Mouse (Mus musculus) heart, adult 2 months (tissue): ENCODE results near the gene Bmp6. TPM values are rescaled to one million over a fixed set of nuclear protein-coding genes. Genes with fewer than 3 reads are reported as not detected.

Experiments used
- DNase-seq, 2 experiments: peaks; one replicate each; pipeline ENCODE4 v3.0.0; 2021
- H3K27ac ChIP-seq: fragments of 200-600 bp; 2 replicates; pipeline ENCODE4 v1.8.1; 2022
- H3K27me3 ChIP-seq: fragments of 200-500 bp; 2 replicates; pipeline ENCODE4 v1.6.1; 2012; ENCODE audit warnings: mild to moderate bottlenecking, low read length, inconsistent platforms, mixed read lengths; ENCODE audit not compliant: control insufficient read depth, insufficient read depth
- H3K36me3 ChIP-seq: fragments of 200-500 bp; 2 replicates; pipeline ENCODE4 v1.6.1; 2012; ENCODE audit warnings: low read length, inconsistent platforms; ENCODE audit not compliant: control insufficient read depth, insufficient read depth
- H3K4me1 ChIP-seq: fragments of 200-500 bp; 2 replicates; pipeline ENCODE4 v1.6.1; 2011; ENCODE audit warnings: low read length; ENCODE audit not compliant: control insufficient read depth, insufficient read depth
- H3K4me3 ChIP-seq: fragments of 200-600 bp; 2 replicates; pipeline ENCODE4 v1.8.1; 2022
- H3K79me2 ChIP-seq: fragments of 200-500 bp; replicated peaks from 2 replicates; pipeline ENCODE4 v1.6.1; 2012; ENCODE audit warnings: mild to moderate bottlenecking, inconsistent platforms, low read length, moderate library complexity, mixed read lengths; ENCODE audit not compliant: control insufficient read depth, insufficient read depth
- H3K9ac ChIP-seq: fragments of 200-500 bp; 2 replicates; pipeline ENCODE4 v1.6.1; 2012; ENCODE audit warnings: low read depth, mild to moderate bottlenecking, control low read depth, inconsistent platforms, low read length, mixed read lengths
- CTCF ChIP-seq: fragments of 200-600 bp; IDR thresholded peaks from 2 replicates; pipeline ENCODE4 v1.8.1; 2022; ENCODE audit warnings: antibody characterized with exemption, mild to moderate bottlenecking, moderate library complexity
- EP300 ChIP-seq: fragments of 200-500 bp; IDR thresholded peaks from 2 replicates; pipeline ENCODE4 v1.6.1; 2011; ENCODE audit warnings: low read depth, low read length, control low read depth; ENCODE audit not compliant: insufficient read depth
- POLR2A ChIP-seq: fragments of 200-500 bp; IDR thresholded peaks from 2 replicates; pipeline ENCODE4 v1.6.1; 2011; ENCODE audit warnings: mild to moderate bottlenecking, low read depth, low read length, control low read depth; ENCODE audit not compliant: insufficient read depth
- WGBS: fragments of 180-500 bp; shearing (Covaris S2); methylation state at CpG from one replicate; pipeline ENCODE4 v1.1.7; 2018; 5-methylcytosine and 5-hydroxymethylcytosine counted together
- intact Hi-C: fragments of 180-260 bp; cut with DNase I; formaldehyde crosslinking; loops from one replicate; pipeline ENCODE4 v1.15.1; 2025
- polyA plus RNA-seq: library from polyadenylated mRNA; depleted of rRNA; stranded (reverse); fragments of >200 nt; gene quantifications from 2 replicates; pipeline ENCODE4 v1.2.3, GENCODE M21; 2012
- total RNA-seq, 2 experiments: library from RNA; stranded (reverse); gene quantifications; 2 replicates each; pipeline ENCODE4 v1.2.3; 2021

Gene Bmp6
- total and polyA plus RNA-seq, 3 experiments: 19.3 to 28.8 (median 23.0) TPM

DNA sequence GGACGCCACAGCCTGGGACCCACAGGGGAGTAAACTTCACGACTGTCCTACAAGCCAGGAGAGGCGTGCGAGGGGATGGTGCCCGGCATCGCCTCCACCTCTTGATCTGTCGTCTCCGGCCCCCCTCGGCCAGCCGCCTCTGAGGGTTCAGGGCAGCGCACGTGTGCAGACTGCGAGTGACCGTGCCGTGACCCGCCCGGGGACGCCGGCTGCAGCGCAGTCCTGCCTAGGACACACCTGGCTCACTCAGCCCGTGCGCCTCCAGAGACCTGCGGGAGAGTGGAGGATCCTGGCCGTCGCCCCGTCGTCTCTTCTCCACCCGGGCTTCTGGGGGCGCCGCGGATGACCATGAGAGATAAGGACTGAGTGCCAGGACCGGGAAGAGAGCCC, 519 bp downstream of the Bmp6 start:
- peak overlapping the region; percentile 74 for H3K27ac ChIP-seq
- intact Hi-C loops: loop anchor here (5.0 kb wide), 1 partner anchor 182 kb away; the partner anchor contains the start of gene Txndc5

DNA sequence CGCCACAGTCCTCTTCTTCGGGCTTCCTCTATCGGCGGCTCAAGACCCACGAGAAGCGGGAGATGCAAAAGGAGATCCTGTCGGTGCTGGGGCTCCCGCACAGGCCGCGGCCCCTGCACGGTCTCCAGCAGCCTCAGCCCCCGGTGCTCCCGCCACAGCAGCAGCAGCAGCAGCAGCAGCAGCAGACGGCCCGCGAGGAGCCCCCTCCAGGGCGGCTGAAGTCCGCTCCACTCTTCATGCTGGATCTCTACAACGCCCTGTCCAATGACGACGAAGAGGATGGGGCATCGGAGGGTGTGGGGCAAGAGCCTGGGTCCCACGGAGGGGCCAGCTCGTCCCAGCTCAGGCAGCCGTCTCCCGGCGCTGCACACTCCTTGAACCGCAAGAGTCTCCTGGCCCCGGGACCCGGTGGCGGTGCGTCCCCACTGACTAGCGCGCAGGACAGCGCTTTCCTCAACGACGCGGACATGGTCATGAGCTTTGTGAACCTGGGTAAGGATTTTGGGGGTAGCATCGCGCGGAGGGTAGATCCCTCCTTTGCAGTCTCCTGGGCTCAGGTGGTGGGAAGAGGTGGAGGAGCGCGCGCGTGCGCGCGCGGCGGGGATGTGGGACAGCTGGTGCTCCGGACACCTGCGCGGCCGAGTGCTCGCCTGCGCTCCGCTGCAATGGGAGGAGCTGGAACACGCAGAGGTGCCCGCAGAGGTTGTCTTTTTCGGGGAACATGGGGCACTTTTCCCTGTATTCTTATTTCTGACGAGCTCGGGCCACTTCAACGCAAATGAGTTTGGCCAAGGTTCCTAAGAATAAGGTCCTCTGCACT, 1.4 kb downstream of the Bmp6 start:
- peak; percentile 40 to 68 for DNase-seq
- Histone ChIP-seq H3K27me3 (peaks cover 6% of the 10 kb centered on the region), H3K36me3 (peaks cover 2% of the 10 kb centered on the region), H3K4me3 (peak overlapping the region; percentile 77), H3K79me2 (no peaks in the 10 kb centered on the region; the same call in 1 of the 2 replicates), H3K9ac (peak overlapping the region; percentile 76), H3K27ac (peak overlapping the region; percentile 74), H3K4me1 (peaks cover 6% of the 10 kb centered on the region)
- WGBS: under 1% methylated on average over 62 of the region's 63 CpGs
- intact Hi-C loops: loop anchor here (1.0 to 5.0 kb wide), 2 partner anchors 92 to 181 kb away; partner anchors contain the start of gene Txndc5
- TF ChIP-seq EP300: no peak
- no peak for TF ChIP-seq POLR2A
- TF ChIP-seq CTCF: no peak

More for the DNA sequence above, 519 bp downstream of the Bmp6 start:
- Histone ChIP-seq H3K27me3 (peaks cover 6% of the 10 kb centered on the region), H3K79me2 (no peaks in the 10 kb centered on the region; the same call in 1 of the 2 replicates), H3K4me3 (peak overlapping the region; percentile 77), H3K4me1 (peaks cover 5% of the 10 kb centered on the region), H3K36me3 (peaks cover 2% of the 10 kb centered on the region; the same call in 1 of the 2 replicates), H3K9ac (peak overlapping the region; percentile 76)
- DNase-seq: peak; percentile 45 to 56
- under 1% methylated on average over 32 of the region's 32 CpGs for WGBS
- TF ChIP-seq POLR2A (no peak), EP300 (no peak), CTCF (no peak)

DNA sequence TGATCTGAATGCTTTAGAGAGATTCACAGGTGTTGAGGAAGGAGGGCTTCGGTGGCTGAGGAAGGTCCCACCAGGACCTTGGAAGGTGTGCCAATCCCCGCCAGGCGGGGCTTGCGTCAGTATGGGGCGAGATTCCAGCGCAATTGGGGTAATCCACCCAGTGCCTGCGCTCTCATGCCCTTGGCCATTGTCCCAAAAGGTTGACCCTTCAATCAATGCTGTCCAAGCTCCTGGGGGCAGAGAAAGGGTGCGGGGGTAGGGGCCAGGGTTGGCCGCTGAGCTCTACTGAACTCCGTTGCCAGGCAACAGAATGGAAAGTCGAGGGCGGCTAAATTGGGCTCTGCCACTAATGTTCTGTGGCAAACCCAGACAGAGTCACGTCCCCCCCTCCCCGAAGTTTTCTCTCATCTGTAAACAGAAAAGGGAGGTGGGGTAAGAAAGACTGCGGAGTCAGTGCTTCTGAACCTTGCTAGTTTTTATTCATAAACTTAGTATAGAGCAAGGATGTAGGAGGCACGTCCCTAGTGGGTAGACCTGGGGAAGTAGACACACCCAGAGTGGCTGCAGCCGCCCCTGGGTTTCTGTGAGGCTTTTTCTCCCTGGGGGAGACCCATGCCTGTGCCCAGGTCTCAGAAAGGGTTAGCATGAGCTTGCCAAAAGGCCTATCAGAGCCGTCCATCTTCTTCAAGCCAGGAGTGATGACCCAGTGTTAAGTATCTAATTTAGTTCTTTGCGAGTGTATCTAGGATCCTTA, 2.3 kb downstream of the Bmp6 start:
- DNase-seq: peak; percentile 34 to 64
- Histone ChIP-seq H3K27me3 (peaks cover 6% of the 10 kb centered on the region), H3K9ac (peak overlapping the region; percentile 76), H3K27ac (peak overlapping the region; percentile 74), H3K79me2 (no peaks in the 10 kb centered on the region; the same call in 1 of the 2 replicates), H3K36me3 (peaks cover 7% of the 10 kb centered on the region), H3K4me1 (peaks cover 11% of the 10 kb centered on the region), H3K4me3 (peak overlapping the region; percentile 77)
- 16% methylated on average over 19 of the region's 19 CpGs for WGBS
- intact Hi-C loops: loop anchor here (5.0 kb wide), 1 partner anchor 180 kb away; the partner anchor contains the start of gene Txndc5
- TF ChIP-seq POLR2A: no peak
- no peak for TF ChIP-seq CTCF
- no peak for TF ChIP-seq EP300

DNA sequence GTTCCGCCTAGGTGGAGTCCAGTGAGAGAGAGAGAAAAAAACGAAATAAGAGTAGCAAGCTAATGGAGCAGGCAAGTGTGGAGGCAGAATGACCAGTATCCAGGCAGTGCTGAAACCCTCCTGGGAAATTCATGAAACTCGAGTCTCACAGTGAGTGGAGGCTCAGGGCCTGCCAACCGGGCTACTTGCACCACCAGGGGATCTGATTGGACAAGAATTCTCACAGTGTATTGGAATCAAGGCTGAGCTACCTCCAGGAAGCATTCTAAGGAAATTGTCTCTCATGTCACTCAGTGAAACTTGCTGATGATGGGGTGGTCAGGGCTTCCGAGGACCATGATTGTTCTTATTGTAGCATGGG, 2.8 kb downstream of the Bmp6 start:
- WGBS: 50% methylated on average over 5 of the region's 5 CpGs
- TF ChIP-seq CTCF: 0 out of 2 replicates have a peak, but pooled peaks have one; percentile 4
- TF ChIP-seq POLR2A: no peak
- peaks cover 7% of the 10 kb centered on the region for H3K36me3 ChIP-seq
- peak overlapping the region; percentile 77 for H3K4me3 ChIP-seq
- H3K27ac ChIP-seq: peak overlapping the region; percentile 74
- H3K27me3 ChIP-seq: peaks cover 6% of the 10 kb centered on the region
- intact Hi-C loops: loop anchor here (5.0 kb wide), 1 partner anchor 180 kb away; the partner anchor contains the start of gene Txndc5
- peak; percentile 31 to 43 for DNase-seq
- H3K79me2 ChIP-seq: no peaks in the 10 kb centered on the region; the same call in 1 of the 2 replicates
- peak overlapping the region; percentile 23; the same call in 1 of the 2 replicates for H3K9ac ChIP-seq
- H3K4me1 ChIP-seq: peaks cover 11% of the 10 kb centered on the region

DNA sequence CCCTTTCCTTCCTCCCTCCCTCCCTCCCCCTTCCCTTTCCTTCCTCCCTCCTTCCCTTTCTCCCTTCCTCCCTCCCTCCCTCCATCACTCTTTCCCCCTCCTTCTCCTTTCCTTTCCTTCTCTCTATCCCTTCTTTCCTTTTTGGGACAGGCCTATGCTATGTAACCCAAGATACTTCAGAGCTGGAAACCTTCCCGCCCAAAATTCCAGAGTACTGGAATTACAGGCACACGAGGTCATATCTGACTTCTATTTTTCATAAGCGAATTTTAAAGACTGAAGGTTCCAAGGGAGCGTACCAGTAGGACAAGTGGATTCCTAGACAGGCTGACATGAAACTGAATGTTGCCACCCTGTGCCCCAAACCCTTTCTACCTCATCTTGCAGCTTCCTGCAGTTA, 4.1 kb downstream of the Bmp6 start:
- H3K36me3 ChIP-seq: peaks cover 10% of the 10 kb centered on the region
- peaks cover 6% of the 10 kb centered on the region for H3K27me3 ChIP-seq
- no peak overlapping the region for H3K9ac ChIP-seq
- H3K4me1 ChIP-seq: peaks cover 12% of the 10 kb centered on the region
- no peak for TF ChIP-seq CTCF
- TF ChIP-seq EP300: no peak
- TF ChIP-seq POLR2A: no peak
- intact Hi-C loops: loop anchor here (5.0 kb wide), 1 partner anchor 178 kb away; the partner anchor contains the start of gene Txndc5
- WGBS: 51% methylated on average over 4 of the region's 4 CpGs
- H3K27ac ChIP-seq: peak overlapping the region; percentile 54
- peak overlapping the region; percentile 6; the same call in 1 of the 2 replicates for H3K4me3 ChIP-seq
- no peaks in the 10 kb centered on the region; the same call in 1 of the 2 replicates for H3K79me2 ChIP-seq
- DNase-seq: no peak
